Mouse (Mus musculus) right cerebral cortex, postnatal 14 days (tissue): ENCODE results near the gene Lrrc4b.

ENCODE experiments used
- DNase-seq: peaks from one replicate; pipeline ENCODE4 v3.0.0; 2022

Lrrc4b gene

DNA sequence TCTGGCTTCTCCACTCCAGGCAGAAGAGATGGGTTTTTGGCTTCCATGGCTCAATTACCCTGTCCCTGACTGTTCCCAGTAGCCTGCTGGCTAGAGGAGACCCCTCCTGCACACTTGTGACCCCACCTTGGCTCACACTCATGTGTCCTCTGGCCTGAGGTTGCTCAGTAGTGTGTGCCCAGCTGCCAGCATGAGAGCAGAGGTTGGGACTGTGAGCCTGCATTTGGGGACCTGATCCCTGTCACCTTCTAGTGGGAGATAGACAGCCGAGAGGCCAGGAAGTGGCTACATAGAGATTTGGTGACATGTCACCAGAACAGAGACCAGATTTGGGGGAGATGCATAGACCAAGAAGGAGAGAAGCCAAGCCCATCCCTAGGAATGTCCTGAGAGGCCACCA, 8.4 kb downstream of the Lrrc4b start:
- DNase-seq, result no peak

DNA sequence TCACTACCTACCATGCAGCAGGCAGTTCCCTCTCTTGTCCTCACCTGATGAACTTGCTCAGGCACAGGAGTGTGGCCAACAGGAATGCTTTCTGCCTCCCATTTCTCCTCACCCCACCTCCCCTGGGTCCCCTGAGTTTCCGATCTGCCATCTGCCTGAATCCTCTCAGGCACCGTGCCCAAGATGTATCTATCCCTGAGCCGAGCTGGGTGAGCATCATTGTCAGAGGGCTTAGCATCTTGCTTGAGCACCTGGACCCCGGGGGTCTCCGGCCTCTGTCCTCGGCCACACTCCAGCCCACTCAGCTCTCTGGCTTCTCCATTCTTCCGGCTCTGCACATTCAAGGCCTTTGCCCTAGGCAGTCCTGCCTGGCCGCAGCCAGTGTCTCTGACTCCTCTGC, 9.1 kb downstream of the Lrrc4b start:
- DNase-seq, result no peak

DNA sequence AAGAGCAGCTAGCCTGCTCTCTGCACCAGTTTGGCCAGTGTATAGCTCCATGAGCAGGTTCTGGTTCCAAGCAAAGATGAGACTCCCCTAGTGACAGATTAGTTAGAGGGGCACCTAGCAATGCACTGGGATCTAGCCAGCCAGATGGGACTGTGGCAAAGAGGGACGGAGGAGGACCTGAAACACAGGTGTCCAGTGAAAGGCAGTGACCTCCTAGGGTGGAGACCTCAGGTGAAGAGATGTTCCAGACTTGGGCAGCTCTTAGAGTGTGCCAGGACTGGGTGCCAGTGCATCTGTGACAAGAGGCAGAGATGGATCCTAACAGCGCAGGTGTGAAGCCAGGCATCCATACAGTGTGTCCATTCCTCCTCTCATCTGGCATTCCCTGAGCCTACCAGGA, 10.9 kb downstream of the Lrrc4b start:
- DNase-seq, result no peak

DNA sequence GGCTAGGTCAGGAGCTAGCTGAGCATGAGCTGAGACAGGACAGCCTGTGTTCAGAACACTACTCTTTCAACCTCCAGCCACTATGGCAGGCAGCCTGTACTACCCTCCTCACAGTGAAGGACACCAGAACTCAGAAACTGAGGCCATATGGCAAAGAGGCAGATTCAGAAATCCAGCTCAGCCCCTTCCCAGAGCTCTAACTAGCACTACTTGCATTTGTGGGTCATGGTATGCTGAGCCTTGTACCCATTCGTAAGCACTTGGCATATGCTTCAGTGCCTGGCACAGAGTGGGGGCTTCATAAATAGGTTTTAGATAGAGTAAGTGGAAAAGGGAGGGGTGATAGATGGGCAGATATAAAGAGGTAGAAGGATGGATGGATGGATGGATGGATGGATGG, 11.7 kb downstream of the Lrrc4b start:
- DNase-seq, result no peak

DNA sequence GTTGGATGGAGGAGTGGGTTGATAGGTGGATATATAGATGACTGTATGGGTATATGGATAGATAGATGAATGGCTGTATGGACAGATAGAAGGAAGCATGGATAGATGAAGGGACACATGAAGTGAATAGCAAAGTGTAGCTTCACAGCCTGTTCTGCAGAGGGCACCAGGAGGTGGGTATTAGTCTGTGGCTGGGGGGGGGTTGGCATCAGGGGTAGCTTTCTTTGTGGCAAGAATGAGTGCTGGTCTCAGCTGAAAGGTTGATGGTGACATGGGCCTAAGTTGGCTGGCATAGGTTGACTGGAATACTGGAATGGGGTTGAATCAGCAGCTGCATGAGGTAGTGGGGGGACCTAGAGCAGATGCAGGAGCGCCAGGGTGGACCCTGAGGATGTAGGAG, 12.4 kb downstream of the Lrrc4b start:
- DNase-seq, result no peak

DNA sequence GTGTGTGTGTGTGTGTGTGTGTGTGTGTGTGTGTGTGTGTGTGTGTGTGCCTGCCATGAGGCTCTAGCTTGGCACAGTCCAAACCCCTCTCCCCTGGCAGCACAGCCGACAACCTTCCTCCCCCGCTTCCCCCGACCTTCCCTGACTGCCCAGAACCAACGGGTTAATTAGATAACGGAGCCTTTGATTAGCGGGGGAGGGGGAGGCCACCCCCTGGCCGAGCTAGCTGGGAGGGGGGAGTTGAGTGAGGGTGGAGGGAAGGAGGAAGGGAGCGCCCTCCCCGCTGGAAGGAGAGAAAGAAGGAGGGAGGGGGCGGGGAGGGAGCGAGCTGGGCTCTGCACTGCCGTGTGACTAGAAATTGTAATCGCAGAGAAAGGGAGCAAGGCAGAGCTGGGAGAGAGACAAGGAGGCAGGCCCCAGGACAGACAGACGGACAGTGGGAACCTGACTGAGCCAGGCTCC, 12.9 kb downstream of the Lrrc4b start:
- DNase-seq, result peak; percentile 64

DNA sequence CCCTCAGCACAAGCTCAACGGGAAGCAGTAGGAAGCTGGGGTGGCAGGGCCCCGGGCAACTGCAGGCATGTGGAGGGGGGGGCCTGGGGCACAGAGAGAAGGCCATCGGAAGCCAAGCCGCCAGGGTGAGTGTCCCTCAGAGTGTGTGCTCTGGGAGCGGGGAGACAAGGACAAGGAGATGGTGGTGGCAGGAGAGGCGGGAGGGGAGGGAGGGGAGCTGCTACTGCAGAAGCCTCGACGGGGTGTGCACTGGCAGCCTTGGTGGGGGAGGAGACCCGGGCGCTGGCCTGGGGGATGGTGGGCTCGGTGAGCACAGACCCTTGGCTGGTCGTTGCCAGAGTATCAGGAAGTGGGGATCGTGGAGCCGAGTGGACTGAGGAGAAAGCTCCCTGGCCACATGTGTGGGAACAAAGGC, 13.6 kb downstream of the Lrrc4b start:
- peak; percentile 59 for DNase-seq

DNA sequence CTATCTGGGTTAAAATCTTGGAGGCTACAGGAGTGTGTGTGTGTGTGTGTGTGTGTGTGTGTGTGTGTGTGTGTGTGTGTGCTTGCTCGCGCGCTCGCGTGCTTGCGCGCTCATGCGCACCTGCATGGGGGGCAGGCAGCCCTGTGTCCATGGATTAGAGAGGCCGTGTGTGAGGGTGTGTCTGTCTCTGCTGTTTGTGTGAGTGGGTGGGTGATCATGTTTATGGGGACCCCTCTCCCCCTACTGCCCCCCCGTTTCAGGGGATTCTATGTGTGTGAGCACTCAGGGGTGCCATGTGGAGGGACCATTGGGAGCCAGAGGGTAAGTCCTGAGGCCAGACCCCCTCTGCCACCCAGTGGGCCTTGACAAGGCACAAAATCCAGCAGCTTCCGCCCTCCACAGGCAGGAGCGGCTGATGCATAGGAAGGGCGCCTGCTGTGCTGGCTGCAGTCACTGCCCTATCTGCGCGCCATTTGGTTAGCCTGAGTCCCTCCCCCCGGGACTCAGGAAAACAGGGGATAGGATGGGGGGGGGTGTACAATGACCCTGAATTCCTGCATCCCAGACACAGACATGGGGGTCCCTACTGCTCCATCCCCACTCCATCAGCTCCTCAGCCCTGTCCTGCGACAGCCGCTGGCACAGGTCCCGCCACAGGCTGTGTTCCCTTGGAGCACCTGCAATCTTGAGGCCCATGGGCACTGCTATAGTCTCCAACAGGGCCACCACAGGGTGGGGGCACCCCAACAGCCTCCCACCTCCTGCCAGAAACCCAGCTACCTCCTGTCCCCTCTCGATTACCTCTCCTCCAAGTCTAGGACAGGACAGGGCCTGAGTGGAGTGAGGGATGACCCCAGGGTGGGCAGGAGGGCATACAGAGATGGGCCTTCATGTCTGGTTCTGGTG, 14.7 kb downstream of the Lrrc4b start:
- DNase-seq, result no peak

DNA sequence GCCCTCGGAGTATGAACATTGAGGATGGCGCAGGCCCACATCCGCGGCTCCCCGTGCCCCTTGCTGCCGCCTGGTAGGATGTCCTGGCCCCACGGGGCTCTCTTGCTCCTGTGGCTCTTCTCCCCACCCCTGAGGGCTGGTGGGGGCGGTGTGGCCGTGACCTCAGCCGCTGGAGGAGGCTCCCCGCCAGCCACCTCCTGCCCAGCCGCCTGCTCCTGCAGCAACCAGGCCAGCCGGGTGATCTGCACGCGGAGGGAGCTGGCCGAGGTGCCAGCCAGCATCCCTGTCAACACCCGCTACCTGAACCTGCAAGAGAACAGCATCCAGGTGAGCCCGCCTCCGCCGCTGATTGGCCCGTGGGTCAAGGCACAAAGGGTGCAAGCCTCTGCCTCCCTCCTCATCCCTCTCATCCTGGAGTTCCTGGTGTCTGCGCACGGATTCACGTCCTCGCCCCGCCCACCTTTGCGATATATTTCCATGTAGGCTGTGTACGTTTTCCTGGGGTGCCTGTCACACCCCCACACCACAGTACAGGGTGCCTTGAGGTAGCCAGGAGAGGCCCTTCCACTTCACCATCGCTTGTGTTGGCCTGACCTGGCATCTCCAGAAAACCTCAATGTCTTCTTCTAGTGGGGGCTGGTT, 16.2 kb downstream of the Lrrc4b start:
- DNase-seq, result no peak

DNA sequence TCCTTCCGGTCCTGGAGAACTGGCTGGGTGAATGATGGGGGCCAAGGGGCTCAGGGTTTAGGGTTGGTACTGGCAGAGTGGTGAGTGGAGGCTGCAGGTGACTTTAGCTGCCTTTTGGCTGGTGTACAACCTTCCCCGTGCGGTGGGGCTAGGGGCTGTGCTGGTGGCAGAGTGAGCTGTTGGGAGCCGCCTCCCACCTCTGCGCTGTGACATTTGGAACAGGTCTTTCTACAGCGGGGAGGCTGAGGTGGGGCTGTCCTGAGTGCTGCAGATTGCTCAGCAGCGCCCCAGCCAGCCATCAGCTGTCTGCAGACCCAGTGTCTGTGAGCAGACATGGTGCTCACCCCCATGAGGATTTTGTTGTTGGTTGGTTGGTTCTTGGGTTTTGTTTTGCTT, 16.7 kb downstream of the Lrrc4b start:
- DNase-seq, result no peak

DNA sequence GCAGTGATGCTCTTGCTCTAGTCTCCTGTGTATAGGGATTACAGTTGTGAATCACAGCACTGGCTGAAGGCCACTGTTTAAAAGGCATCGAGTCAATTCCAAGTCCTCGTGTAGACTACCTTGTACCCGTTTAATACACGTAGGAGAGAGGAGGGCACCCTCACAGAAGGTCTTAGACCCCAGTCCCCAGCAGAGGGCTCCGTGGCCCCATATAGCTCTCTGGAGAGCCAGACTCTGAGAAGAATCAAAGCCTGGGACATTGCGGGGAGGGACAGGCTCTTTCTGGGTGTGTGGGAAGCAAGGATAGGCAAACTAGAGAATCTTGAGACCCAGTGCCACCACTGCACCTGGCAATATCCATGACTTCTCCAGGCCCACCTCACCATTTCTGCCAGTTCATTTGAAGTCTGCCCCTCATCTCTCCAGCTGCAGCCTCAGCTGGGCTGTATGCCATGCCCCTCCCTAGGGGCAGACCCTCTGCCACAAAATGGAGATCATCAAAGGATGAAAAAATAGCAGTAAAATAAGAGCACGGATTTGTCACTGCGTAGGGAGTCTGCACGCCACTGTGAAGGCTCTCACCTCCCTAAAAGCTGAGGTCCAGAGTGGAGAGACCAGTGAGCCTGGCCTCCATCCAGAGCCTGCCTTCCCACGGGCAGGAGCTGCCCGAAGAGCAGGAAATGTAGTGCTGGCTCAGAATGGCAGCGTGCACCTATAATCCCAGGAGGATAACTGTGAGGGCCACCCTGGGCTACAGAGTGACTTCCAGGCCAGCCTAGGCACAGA, 17.4 kb downstream of the Lrrc4b start:
- no peak for DNase-seq

DNA sequence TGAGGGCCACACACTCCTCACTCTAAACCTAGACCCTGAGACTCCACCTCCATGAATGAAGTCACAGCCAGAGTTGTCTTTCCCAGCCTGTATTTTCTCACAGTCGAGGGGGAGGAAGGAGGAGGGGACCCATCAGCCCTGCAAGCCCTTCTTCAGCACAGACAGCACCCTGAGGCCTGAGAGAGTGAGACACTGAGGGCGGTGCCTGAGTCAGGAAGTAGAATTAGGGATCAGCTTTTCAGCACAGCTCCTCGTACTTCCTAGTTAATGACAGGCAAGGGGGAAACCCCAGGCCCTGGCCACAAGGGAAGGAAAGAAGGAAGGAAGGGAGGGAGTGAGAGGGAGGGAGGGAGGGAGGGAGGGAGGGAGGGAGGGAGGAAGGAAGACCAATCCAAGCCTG, 24.4 kb downstream of the Lrrc4b start:
- no peak for DNase-seq

DNA sequence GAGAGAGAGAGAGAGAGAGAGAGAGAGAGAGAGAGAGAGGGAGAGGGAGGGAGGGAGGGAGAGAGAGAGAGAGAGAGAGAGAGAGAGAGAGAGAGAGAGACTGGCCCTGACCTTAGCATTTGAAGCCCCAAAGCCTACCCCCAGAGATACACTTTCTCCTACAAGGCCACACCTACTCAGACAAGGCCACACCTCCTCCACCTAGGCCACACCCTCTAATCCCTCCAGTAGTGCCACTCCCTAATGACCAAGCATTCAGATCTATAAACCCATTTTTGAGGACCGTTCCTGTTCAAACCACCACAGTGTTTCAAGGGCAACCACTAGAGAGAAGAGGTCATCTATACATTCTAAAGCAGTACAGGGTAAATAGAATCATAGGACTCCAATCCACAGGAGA, 27.5 kb downstream of the Lrrc4b start:
- no peak for DNase-seq

DNA sequence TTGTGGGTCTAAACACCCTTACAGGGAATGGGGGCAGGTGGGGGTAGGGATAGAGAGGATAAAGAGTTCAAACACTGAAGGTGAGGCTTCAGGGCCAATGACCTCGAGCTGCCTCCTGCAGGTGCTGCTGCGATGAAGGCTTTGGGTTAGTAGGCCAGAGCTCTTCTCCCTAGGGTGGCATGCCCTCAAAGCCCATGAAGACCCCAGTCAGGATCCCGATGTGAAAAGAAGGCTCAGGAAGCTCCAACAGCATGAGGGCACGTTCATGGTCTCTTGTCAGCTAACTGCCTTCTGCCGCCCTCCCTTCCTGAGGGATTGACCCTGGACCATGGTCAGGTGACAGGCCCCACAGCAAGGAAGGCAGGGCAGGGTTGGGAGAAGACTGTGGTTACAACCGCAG, 31.2 kb downstream of the Lrrc4b start:
- DNase-seq, result no peak

DNA sequence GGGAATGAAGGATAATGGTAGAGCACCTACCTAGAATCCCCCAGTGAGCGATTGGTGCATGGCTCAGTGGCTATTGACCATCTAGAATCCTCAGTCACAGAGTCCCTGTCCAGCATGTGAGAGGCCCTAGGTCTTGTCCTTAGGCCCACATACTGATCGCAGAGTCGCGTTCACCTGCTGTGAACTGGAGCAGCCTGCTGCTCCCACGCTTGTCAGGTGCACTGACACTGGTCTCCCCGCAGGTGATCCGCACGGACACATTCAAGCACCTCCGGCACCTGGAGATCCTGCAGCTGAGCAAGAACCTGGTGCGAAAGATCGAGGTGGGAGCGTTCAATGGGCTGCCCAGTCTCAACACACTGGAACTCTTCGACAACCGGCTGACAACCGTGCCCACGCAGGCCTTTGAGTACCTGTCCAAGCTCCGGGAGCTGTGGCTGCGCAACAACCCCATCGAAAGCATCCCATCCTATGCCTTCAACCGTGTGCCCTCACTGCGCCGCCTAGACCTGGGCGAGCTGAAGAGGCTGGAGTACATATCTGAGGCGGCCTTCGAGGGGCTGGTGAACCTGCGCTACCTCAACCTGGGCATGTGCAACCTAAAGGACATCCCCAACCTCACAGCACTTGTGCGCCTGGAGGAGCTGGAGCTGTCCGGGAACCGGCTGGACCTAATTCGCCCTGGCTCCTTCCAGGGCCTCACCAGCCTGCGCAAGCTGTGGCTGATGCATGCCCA, 32.1 kb downstream of the Lrrc4b start:
- no peak for DNase-seq

DNA sequence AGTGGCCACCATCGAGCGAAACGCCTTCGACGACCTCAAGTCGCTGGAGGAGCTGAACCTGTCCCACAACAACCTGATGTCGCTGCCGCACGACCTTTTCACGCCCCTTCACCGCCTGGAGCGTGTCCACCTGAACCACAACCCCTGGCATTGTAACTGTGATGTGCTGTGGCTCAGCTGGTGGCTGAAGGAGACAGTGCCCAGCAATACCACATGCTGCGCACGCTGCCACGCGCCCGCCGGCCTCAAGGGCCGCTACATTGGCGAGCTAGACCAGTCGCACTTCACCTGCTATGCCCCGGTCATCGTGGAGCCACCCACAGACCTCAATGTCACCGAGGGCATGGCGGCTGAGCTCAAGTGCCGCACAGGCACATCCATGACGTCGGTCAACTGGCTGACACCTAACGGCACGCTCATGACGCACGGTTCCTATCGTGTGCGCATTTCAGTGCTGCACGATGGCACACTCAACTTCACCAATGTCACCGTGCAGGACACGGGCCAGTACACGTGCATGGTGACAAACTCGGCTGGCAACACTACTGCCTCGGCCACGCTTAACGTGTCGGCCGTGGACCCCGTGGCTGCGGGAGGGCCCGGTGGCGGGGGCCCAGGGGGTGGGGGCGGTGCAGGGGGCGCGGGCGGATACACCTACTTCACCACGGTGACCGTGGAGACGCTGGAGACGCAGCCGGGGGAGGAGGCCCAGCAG, 32.8 kb downstream of the Lrrc4b start:
- no peak for DNase-seq

DNA sequence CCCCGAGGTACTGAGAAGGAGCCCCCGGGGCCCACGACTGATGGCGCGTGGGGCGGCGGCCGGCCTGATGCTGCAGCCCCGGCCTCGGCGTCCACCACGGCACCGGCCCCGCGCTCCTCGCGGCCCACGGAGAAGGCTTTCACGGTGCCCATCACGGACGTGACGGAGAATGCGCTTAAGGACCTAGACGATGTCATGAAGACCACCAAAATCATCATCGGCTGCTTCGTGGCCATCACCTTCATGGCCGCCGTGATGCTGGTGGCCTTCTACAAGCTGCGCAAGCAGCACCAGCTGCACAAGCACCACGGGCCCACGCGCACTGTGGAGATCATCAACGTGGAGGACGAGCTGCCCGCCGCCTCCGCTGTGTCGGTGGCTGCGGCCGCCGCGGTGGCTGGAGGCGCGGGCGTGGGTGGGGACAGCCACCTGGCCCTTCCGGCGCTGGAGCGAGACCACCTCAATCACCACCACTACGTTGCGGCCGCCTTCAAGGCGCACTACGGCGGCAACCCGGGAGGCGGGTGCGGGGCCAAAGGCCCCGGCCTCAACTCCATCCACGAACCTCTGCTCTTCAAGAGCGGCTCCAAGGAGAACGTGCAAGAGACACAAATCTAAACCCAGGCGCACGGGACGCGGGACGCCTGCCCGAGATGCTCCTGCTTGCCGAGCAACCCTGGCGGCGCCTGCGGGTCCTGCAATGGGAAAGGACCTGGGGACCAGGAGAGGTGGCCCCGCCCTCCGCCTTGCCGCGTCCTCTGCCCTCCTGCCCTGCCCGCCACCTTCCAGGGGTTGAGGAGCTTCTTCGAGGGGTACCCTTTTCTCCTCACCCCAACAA, 33.6 kb downstream of the Lrrc4b start:
- no peak for DNase-seq

DNA sequence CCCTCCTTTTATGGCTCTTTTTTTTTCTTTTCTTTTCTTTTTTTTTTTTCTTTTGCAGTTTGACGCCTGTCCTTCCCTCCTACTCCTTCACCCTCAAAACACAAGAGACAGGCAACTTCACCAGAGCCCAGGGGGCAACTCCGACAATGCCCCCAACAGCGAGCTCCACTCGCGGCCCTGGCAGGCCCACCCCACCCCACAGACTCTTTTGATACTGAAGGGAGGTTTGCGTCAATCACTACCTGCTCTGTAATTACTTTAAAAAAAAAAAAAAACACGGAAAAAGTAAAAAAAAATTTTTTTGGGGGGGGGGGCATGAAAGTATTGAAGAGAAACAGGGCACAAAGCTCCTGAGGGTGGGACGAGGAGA, 34.2 kb downstream of the Lrrc4b start:
- DNase-seq, result no peak

DNA sequence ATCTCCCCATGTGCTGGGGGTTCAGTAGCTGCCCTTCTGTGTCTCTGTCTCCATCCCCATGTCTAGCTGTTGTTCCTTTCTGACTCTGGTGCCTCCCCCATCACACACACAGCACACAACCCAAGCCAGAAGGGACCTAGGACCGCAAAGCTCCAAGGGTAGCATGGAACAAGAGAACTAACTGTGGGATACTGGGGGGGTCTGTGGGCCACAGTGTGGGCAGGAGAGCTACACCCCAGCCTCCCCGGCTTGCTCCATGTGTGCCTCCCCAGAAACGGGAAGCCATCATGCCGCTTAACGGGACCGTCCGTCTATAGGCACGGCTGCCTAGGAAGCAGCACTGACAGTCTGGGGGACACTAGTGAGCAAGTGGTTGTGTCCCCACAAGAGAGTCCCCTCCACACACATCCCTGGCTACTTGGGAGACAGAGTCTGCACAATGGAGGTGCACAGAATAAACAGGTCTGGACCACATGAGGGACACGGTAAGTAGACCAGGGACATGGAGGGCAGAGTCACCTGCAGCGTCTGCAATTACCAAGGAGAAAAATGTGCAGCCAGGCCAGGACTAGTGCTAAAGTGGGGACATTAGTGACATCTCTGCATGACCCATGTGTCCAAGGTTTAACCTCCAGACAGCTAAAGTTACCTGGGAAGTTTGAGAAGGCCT, 34.9 kb downstream of the Lrrc4b start:
- no peak for DNase-seq

DNA sequence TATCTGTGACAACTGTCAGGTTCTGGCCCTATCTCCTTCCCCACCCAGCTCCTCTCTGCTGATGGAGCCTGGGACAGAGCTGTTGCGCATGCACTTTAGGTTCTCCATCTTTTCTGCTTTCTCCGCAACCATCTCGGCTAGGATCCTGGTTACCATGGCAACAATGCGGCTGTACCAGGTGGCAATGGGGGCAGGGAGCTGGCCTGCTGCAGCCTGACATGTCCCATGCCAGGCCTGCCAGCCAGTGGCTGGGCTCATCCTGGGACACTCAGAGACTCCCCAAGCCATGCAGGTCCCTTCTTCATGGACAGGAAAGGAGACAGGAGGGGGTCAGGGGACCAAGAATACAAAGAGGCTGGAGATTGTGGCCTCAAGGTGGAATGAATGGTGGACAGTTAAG, 35.7 kb downstream of the Lrrc4b start:
- peak; percentile 81 for DNase-seq

DNA sequence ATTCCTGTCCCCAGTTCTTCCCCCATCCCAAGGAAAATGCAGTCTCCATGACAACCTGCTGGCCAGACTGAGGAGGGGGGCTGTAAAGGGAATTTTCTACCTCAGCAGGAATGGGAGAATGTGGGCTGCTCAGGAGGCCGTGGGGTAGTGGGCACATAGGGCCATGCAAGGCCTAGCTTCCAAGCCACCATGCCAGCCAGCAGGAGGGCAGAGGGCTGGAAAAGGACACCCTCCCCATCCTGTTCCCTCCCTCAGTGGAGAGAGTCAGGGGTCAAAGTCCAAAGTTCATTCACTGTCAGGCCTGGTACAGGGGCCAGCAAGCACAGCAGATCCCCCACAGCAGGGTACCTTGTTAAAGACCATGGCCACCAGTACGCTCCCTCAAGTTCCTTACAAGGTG, 36.3 kb downstream of the Lrrc4b start, which contains the start of gene Aspdh:
Aspdh (plus strand) TSS at position 281 of the 400 bp plus-strand sequence.
- DNase-seq, result no peak
